Mouse (Mus musculus): ENCODE results near the gene Prkca. TPM values are rescaled to one million over a fixed set of nuclear protein-coding genes. Genes with fewer than 3 reads are reported as not detected.

The Prkca gene
- polyA plus RNA-seq, 1 experiment from 2014 or later, result 2.5 TPM

DNA sequence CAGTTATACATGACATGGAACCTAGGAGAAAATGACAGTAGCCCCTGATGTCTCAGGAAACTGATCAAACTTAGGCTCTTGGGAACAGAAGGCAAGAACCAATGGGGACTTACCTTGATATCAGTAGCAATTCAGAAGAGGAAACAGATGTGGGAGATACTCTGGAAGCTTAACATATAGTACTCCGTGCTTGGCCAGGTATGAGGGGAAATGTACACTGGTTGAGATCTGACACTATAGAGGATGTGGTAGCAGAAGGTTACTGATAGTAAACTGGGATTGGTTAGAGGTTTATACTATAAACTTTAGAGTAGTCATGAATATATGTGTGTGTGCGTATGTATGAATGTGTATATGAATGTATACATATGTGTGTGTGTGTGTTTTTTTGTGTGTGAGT is 200.0 kb downstream of the Prkca start:
- Histone ChIP-seq H3K27ac (replicated peaks) (no peak overlapping the region), H3K36me3 (replicated peaks) (no peaks in the 10 kb centered on the region), H3K9me3 (replicated peaks) (no peaks in the 10 kb centered on the region), H3K4me2 (no peak overlapping the region), H3K27me3 (0 out of 2 replicates have a peak, but pooled peaks cover 8% of the 10 kb centered on the region), H3K4me3 (replicated peaks) (no peak overlapping the region), H3K4me1 (replicated peaks) (peaks cover 12% of the 10 kb centered on the region), H3K9ac (no peak overlapping the region)
- ATAC-seq (ENCODE audit: insufficient read depth), result no peak
- 33% methylated on average over 2 of the region's 2 CpGs for WGBS (ENCODE audit: insufficient replicate concordance)

DNA sequence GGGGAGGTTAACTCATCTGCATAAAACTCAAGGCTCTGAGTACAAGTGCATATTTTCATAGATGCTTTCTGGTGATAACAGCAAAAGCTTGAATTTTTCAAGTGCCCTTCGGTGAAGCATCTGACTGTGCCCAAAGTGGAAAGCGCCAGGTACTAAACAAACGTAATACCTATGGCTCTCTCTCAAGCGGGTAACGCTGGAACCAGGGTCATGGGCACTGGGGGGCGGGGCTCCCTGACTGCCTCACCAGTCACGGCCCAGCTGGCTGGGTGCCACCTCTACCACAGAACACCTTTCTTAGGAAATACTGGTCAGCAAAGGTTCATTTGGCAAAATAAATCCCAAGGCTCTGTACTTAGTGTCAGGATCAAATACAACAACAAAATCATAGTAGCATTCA is 203.7 kb downstream of the Prkca start:
- no peak overlapping the region for H3K4me3 ChIP-seq (replicated peaks)
- WGBS (ENCODE audit: insufficient replicate concordance), result 58% methylated on average over 7 of the region's 7 CpGs
- H3K9me3 ChIP-seq (replicated peaks), result no peaks in the 10 kb centered on the region

DNA sequence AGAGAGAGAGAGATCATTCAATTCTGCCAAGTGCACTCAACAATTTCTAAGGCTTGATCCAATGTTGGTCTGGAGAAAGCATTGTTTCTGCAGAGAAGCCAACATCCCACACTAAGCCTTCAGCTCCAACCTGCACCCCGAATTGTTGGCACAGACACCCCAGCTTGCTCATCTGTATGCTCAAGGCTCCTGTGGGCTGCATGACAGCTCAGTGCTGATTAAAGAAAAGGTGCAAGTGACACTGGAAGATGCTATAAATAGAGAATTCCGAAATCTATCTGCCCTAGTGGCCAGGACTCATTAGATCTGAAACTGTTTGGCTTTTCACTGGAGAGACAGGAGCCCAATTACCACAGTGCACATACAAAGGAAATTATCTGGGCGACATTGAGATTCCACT is 207.4 kb downstream of the Prkca start:
- Histone ChIP-seq H3K9me3 (replicated peaks) (no peaks in the 10 kb centered on the region), H3K4me2 (no peak overlapping the region), H3K4me1 (replicated peaks) (no peaks in the 10 kb centered on the region), H3K4me3 (replicated peaks) (no peak overlapping the region), H3K36me3 (replicated peaks) (no peaks in the 10 kb centered on the region), H3K9ac (no peak overlapping the region), H3K27me3 (no peaks in the 10 kb centered on the region), H3K27ac (replicated peaks) (no peak overlapping the region)
- WGBS (ENCODE audit: insufficient replicate concordance), result 52% methylated on average over 3 of the region's 3 CpGs
- ATAC-seq (ENCODE audit: insufficient read depth), result no peak

More for the DNA sequence above, 203.7 kb downstream of the Prkca start:
- no peak for ATAC-seq (ENCODE audit: insufficient read depth)
- Histone ChIP-seq H3K27ac (replicated peaks) (no peak overlapping the region), H3K27me3 (0 out of 2 replicates have a peak, but pooled peaks cover 2% of the 10 kb centered on the region), H3K4me2 (no peak overlapping the region), H3K9ac (no peak overlapping the region), H3K36me3 (replicated peaks) (no peaks in the 10 kb centered on the region), H3K4me1 (replicated peaks) (no peaks in the 10 kb centered on the region)

DNA sequence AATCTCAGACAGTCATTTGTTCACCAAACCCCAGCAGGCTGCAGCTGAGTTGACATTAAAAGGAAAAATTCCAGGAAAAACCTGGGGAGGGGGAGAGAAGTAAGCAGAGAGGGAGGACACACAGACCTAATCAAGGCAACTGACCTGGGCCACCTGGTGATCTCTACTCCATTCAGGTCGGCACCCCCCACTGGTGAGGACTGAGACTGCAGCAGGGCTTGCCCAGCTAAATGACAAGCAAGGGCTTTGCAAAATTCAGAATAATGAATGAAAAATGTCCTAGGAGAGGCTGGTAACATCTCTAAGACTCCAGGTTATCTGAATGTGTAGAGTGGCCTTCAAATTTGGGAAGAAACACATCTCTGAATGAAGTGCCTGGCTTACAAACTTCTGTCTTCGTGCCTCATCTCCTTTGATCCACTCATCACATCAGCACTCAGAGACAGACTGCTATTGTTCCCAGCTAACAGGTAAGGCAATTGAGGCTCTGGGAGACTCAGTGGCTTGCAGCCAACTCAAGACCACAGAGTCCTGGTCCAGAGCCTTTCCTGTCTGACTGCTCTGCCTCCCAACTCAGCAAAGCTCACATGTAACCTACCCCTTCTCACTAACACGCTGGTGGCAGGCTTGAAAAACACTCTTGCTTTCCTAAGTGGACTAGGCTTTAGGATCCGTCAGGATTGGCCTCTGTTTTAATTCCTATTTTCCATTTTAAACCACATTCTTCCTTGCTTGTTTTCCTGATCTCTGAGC is 208.1 kb downstream of the Prkca start:
- no peaks in the 10 kb centered on the region for H3K27me3 ChIP-seq
- H3K9me3 ChIP-seq (replicated peaks), result no peaks in the 10 kb centered on the region
- no peaks in the 10 kb centered on the region for H3K4me1 ChIP-seq (replicated peaks)
- no peak overlapping the region for H3K9ac ChIP-seq
- H3K4me2 ChIP-seq, result no peak overlapping the region
- no peak for ATAC-seq (ENCODE audit: insufficient read depth)
- no peak overlapping the region for H3K27ac ChIP-seq (replicated peaks)
- 44% methylated on average over 4 of the region's 4 CpGs for WGBS (ENCODE audit: insufficient replicate concordance)
- H3K36me3 ChIP-seq (replicated peaks), result no peaks in the 10 kb centered on the region
- H3K4me3 ChIP-seq (replicated peaks), result no peak overlapping the region

DNA sequence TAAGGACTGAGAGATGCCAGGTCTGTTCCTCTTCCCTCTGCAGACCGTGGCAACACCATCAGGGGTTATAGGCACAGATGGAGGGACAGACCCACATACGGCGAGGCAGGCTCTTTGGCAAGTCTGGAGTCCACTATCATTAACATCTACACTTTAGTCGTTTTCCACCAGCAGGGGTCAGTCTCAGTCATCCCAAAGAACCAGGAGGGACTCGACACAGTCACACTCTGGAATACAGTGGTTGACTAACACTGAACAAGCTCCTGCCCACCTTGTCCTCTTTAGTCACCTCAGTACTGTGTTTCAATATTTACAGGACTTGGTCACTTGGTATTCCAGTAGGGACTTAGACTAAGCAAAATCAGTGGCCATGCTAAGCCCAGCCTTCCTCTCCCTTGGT is 215.1 kb downstream of the Prkca start:
- no peak for ATAC-seq (ENCODE audit: insufficient read depth)
- H3K27me3 ChIP-seq, result no peaks in the 10 kb centered on the region
- H3K9me3 ChIP-seq (replicated peaks), result no peaks in the 10 kb centered on the region
- H3K27ac ChIP-seq (replicated peaks), result no peak overlapping the region
- H3K4me3 ChIP-seq (replicated peaks), result no peak overlapping the region
- H3K36me3 ChIP-seq (replicated peaks), result no peaks in the 10 kb centered on the region
- peaks cover 2% of the 10 kb centered on the region; the same call in 1 of the 2 replicates for H3K4me1 ChIP-seq (replicated peaks)
- no peak overlapping the region for H3K9ac ChIP-seq
- WGBS (ENCODE audit: insufficient replicate concordance), result 23% methylated on average over 5 of the region's 5 CpGs
- H3K4me2 ChIP-seq, result no peak overlapping the region

DNA sequence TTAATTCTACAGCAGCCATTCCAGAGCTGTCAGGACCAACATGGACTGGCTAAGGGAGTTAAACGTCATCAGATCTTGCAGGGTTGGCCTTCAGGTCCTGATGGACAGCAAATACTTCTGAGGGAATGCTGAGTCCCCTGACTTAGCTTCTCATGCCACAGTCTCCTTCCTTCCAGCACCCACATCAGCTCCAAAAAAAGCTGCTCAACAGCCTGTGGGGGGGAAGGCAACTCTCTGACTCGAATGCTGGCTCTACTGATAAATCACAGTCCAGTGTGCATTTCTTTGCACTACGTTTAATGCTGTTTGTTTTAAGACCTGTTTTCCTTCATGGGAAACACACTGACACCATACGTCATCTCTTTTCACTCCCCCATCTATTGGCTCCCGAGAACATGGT is 215.8 kb downstream of the Prkca start:
- Histone ChIP-seq H3K9ac (no peak overlapping the region), H3K9me3 (replicated peaks) (no peaks in the 10 kb centered on the region), H3K4me2 (no peak overlapping the region), H3K27ac (replicated peaks) (no peak overlapping the region), H3K4me1 (replicated peaks) (peaks cover 2% of the 10 kb centered on the region; the same call in 1 of the 2 replicates), H3K27me3 (no peaks in the 10 kb centered on the region), H3K36me3 (replicated peaks) (no peaks in the 10 kb centered on the region), H3K4me3 (replicated peaks) (no peak overlapping the region)
- 50% methylated on average over 5 of the region's 5 CpGs for WGBS (ENCODE audit: insufficient replicate concordance)
- no peak for ATAC-seq (ENCODE audit: insufficient read depth)

DNA sequence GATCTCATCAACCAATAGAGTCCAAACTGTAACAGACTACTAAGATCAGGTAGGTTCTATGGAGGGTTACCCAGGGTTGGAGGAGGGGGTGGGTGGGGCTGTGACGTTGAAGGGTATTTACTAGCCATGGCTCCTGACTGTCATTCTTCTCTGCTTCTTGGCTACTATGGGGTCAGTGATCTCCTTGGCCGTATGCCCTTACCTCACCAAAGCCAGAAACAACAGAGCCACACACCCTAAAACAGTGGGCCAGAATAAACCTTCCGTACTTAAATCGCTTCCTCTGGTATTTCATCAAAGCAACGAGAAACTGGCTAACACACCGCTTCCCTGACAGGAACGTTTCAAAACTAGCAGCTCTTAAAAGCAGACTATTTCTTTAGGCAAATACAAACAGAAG is 221.2 kb downstream of the Prkca start:
- 72% methylated on average over 7 of the region's 7 CpGs for WGBS (ENCODE audit: insufficient replicate concordance)
- no peaks in the 10 kb centered on the region for H3K9me3 ChIP-seq (replicated peaks)
- ATAC-seq (ENCODE audit: insufficient read depth), result no peak

DNA sequence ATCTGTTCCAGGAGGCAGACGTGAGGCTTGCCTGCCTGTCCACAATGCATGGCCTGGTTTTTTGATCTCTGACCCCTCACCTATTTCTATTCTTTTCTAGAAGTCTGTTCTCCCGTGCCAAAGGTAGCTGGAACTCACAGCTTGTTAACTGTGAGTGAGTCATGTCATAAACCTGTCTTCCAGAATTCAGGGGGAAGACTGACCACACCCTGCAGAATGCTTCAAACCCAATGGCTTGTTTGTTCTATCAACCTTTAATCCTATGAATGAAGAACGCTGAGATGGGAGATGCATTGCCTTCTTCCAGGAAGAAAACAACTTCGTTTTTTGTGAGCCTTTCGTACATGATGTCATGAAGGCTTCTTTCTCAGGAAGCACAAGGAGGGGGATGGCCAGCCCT is 223.0 kb downstream of the Prkca start:
- Histone ChIP-seq H3K9ac (no peak overlapping the region), H3K36me3 (replicated peaks) (no peaks in the 10 kb centered on the region), H3K4me2 (no peak overlapping the region), H3K4me3 (replicated peaks) (no peak overlapping the region), H3K27me3 (no peaks in the 10 kb centered on the region), H3K4me1 (replicated peaks) (no peaks in the 10 kb centered on the region), H3K27ac (replicated peaks) (no peak overlapping the region), H3K9me3 (replicated peaks) (no peaks in the 10 kb centered on the region)
- 49% methylated on average over 5 of the region's 5 CpGs for WGBS (ENCODE audit: insufficient replicate concordance)
- no peak for ATAC-seq (ENCODE audit: insufficient read depth)

More for the DNA sequence above, 221.2 kb downstream of the Prkca start:
- H3K4me3 ChIP-seq (replicated peaks), result no peak overlapping the region
- no peak overlapping the region for H3K27ac ChIP-seq (replicated peaks)
- no peak overlapping the region for H3K4me2 ChIP-seq
- H3K27me3 ChIP-seq, result no peaks in the 10 kb centered on the region
- H3K36me3 ChIP-seq (replicated peaks), result no peaks in the 10 kb centered on the region
- H3K9ac ChIP-seq, result no peak overlapping the region
- H3K4me1 ChIP-seq (replicated peaks), result no peaks in the 10 kb centered on the region

DNA sequence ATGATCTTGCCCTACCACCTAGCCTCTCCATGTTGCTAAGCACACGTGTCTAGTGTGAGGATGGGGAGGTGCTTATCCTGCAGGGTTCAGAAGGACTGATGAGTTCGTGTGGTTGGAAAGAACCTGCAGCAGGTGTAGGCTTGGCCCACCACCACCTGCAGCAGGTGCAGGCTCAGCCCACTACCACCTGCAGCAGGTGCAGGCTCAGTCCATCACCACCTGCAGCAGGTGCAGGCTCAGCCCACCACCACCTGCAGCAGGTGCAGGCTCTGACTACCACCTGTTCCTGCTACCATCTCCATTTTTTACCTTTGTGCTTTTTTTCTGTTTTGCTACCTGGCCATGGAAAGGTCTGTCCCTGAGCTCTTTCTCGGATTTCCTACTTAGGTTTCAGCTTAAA is 223.9 kb downstream of the Prkca start:
- H3K4me2 ChIP-seq, result no peak overlapping the region
- H3K4me3 ChIP-seq (replicated peaks), result no peak overlapping the region
- H3K27me3 ChIP-seq, result no peaks in the 10 kb centered on the region
- no peak overlapping the region for H3K9ac ChIP-seq
- no peak for ATAC-seq (ENCODE audit: insufficient read depth)
- H3K4me1 ChIP-seq (replicated peaks), result no peaks in the 10 kb centered on the region
- 47% methylated on average over 3 of the region's 3 CpGs for WGBS (ENCODE audit: insufficient replicate concordance)
- H3K9me3 ChIP-seq (replicated peaks), result no peaks in the 10 kb centered on the region
- H3K36me3 ChIP-seq (replicated peaks), result no peaks in the 10 kb centered on the region
- no peak overlapping the region for H3K27ac ChIP-seq (replicated peaks)

DNA sequence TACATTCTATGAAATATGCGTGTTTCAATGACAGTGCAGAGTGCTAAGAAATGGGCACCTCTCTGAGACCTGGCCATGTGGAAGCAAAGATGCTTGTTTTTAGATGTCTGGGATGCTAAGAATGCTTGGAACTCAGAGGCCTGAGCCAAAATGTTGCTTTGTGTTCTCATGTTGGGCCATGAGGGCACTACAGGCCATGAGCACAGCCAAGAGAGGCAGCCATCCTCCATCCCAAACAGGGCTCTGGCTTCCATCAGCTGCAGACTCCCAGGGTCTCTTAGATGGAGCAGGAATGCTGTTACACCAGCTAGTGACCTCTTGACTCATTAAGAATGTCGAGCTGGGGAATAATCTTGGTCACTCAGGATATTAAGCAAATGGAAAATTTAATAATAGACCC is 224.9 kb downstream of the Prkca start:
- no peak for ATAC-seq (ENCODE audit: insufficient read depth)
- Histone ChIP-seq H3K27ac (replicated peaks) (no peak overlapping the region), H3K9me3 (replicated peaks) (no peaks in the 10 kb centered on the region), H3K4me3 (replicated peaks) (no peak overlapping the region), H3K27me3 (no peaks in the 10 kb centered on the region), H3K36me3 (replicated peaks) (no peaks in the 10 kb centered on the region), H3K4me2 (no peak overlapping the region), H3K9ac (no peak overlapping the region), H3K4me1 (replicated peaks) (no peaks in the 10 kb centered on the region)
- WGBS (ENCODE audit: insufficient replicate concordance), result 55% methylated on average over 2 of the region's 2 CpGs

DNA sequence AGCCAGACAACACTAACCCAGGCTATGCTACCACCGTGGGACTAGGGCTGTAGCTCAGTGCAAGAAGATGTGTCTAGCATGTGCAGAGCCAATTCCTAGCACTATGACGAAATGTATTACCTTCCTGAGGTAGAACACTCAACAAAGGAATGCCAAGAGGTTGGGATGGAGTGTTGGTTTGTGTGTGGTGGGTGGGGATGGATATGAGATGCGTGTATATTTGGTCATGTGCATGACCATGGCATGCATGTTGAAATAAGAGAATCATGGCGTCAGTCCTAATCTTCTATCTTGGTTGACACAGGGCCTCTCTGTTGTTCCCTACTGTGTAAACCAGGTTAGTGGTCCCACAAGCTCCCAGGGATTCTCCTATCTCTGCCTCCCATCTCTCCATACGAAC is 225.5 kb downstream of the Prkca start:
- Histone ChIP-seq H3K4me1 (replicated peaks) (no peaks in the 10 kb centered on the region), H3K4me2 (no peak overlapping the region), H3K9ac (no peak overlapping the region), H3K27me3 (no peaks in the 10 kb centered on the region), H3K27ac (replicated peaks) (no peak overlapping the region), H3K9me3 (replicated peaks) (no peaks in the 10 kb centered on the region), H3K36me3 (replicated peaks) (no peaks in the 10 kb centered on the region), H3K4me3 (replicated peaks) (no peak overlapping the region)
- WGBS (ENCODE audit: insufficient replicate concordance), result 59% methylated on average over 5 of the region's 5 CpGs
- no peak for ATAC-seq (ENCODE audit: insufficient read depth)
